ENCODE assay signal across 8 mouse cellular contexts in genomic region chr17:83545756-83546742, GRCm38 (mm10). TPM values are rescaled to one million over a fixed set of nuclear protein-coding genes. Genes with fewer than 3 reads are reported as not detected.
A peak's percentile ranks its signal among the peaks of the same experiment; 100 is the strongest.
DNase-seq lines count a peak whose midpoint lies in the region; ATAC-seq and TF ChIP-seq lines count a peak whose summit lies in the region.
"Had no signal": no experiment of that assay in that cellular context is flagged by ENCODE, and none has a peak within 500 bp of the region (broad histone marks: within the 10 kb centered on the region; RNA-seq: fewer than 3 reads in every experiment).

No protein-coding gene starts in this region.

- peak overlapping the region; percentile 51 for H3K4me3 ChIP-seq in lung, embryonic 16.5 days (ENCODE audit: low read length)
- H3K4me3 ChIP-seq in liver, postnatal 0 days (ENCODE audit: low read depth, low read length): peak overlapping the region; percentile 41
- peak overlapping the region; percentile 45 for H3K4me3 ChIP-seq in stomach, embryonic 16.5 days (replicated peaks; ENCODE audit: low read length)
- H3K4me3 ChIP-seq: megakaryocyte, embryonic 14.5 days had no signal

- no peak for ATAC-seq in lung, embryonic 16.5 days (ENCODE audit: low read depth)
- no peak for ATAC-seq in liver, postnatal 0 days
- ATAC-seq in stomach, embryonic 16.5 days (ENCODE audit: insufficient read depth, low FRiP score): no peak

- peak overlapping the region; percentile 61 for H3K9ac ChIP-seq in lung, embryonic 16.5 days (ENCODE audit: low read length)
- H3K9ac ChIP-seq in liver, postnatal 0 days (replicated peaks): peak overlapping the region; percentile 46
- H3K9ac ChIP-seq in stomach, embryonic 16.5 days (ENCODE audit: low read length): peak overlapping the region; percentile 49

- DNase-seq in lung, postnatal 14 days: no peak
- DNase-seq in embryo, embryonic 10.5 days (ENCODE audit: low spot score): peak; percentile 59
- peak; percentile 4 to 25 for DNase-seq in heart, postnatal 14 days
- peak; percentile 32 for DNase-seq in liver, postnatal 0 days
- DNase-seq in urinary bladder, postnatal 10 days (ENCODE audit: low spot score): no peak

- peak overlapping the region; percentile 62 for H3K4me2 ChIP-seq in lung, embryonic 16.5 days (ENCODE audit: low read depth, low read length)
- peak overlapping the region; percentile 61 for H3K4me2 ChIP-seq in liver, postnatal 0 days (ENCODE audit: low read depth, low read length)
- peak overlapping the region; percentile 53 for H3K4me2 ChIP-seq in stomach, embryonic 16.5 days (ENCODE audit: low read depth, low read length)

- TF ChIP-seq CTCF in liver, postnatal 0 days (IDR thresholded peaks at IDR 0.05; ENCODE audit: low read depth): no peak

- H3K27me3 ChIP-seq in lung, embryonic 16.5 days (ENCODE audit: control insufficient read depth, insufficient read depth, low read depth, low read length): peaks cover 11% of the 10 kb centered on the region
- peaks cover 6% of the 10 kb centered on the region; the same call in 1 of the 2 replicates for H3K27me3 ChIP-seq in liver, postnatal 0 days (ENCODE audit: insufficient read depth, low read length)
- peaks cover 9% of the 10 kb centered on the region; the same call in 1 of the 2 replicates for H3K27me3 ChIP-seq in stomach, embryonic 16.5 days (ENCODE audit: control insufficient read depth, insufficient read depth, low read length)

- 6% methylated on average over 35 of the region's 35 CpGs for WGBS in lung, embryonic 16.5 days
- 18% methylated on average over 35 of the region's 35 CpGs for WGBS in liver, postnatal 0 days (ENCODE audit: insufficient replicate concordance)
- WGBS in stomach, embryonic 16.5 days: 12% methylated on average over 35 of the region's 35 CpGs

- TF ChIP-seq EP300 in liver, postnatal 0 days (IDR thresholded peaks at IDR 0.05; ENCODE audit: low read depth): no peak

- H3K36me3 ChIP-seq in lung, embryonic 16.5 days (ENCODE audit: control insufficient read depth, insufficient read depth, low read length): no peaks in the 10 kb centered on the region
- H3K36me3 ChIP-seq in liver, postnatal 0 days (replicated peaks; ENCODE audit: insufficient read depth, low read length): no peaks in the 10 kb centered on the region
- H3K36me3 ChIP-seq in stomach, embryonic 16.5 days (ENCODE audit: control insufficient read depth, insufficient read depth, low read length): no peaks in the 10 kb centered on the region

- intact Hi-C loops in heart, postnatal 14 days (cut with DNase I): no loop called here

- no peaks in the 10 kb centered on the region for H3K9me3 ChIP-seq in lung, embryonic 16.5 days (ENCODE audit: control insufficient read depth, low read length)
- no peaks in the 10 kb centered on the region for H3K9me3 ChIP-seq in liver, postnatal 0 days (ENCODE audit: low read length)
- H3K9me3 ChIP-seq in stomach, embryonic 16.5 days (replicated peaks; ENCODE audit: control insufficient read depth, low read length): no peaks in the 10 kb centered on the region

- 0 out of 2 replicates have a peak, but pooled peaks cover 7% of the 10 kb centered on the region for H3K4me1 ChIP-seq in lung, embryonic 16.5 days (replicated peaks; ENCODE audit: control insufficient read depth, insufficient read depth, low read length)
- H3K4me1 ChIP-seq in liver, postnatal 0 days (ENCODE audit: insufficient read depth): peaks cover 9% of the 10 kb centered on the region
- H3K4me1 ChIP-seq in stomach, embryonic 16.5 days (ENCODE audit: control insufficient read depth, insufficient read depth, low read length): 0 out of 2 replicates have a peak, but pooled peaks cover 5% of the 10 kb centered on the region

- no peak overlapping the region for H3K27ac ChIP-seq in lung, embryonic 16.5 days (ENCODE audit: low read length)
- no peak overlapping the region for H3K27ac ChIP-seq in liver, postnatal 0 days (ENCODE audit: low read depth)
- H3K27ac ChIP-seq in stomach, embryonic 16.5 days (ENCODE audit: low read length): no peak overlapping the region

RNA-seq across cellular contexts. Expression of gene Cox7a2l, which starts 28.9 kb away (rescaled TPM):
- polyA plus RNA-seq in lung, embryonic 16.5 days (2015; fragmentation: Nextera tagmentation; extraction: Ambion mirVana): 180 and 187 TPM in 2 replicates
- total RNA-seq in heart, postnatal 14 days (2021): 100 to 1,000 TPM; 297 to 319 TPM
- 112 and 119 TPM in 2 replicates for polyA plus RNA-seq in liver, postnatal 0 days (2015; fragmentation: Nextera tagmentation; extraction: Ambion mirVana)
- polyA plus RNA-seq in stomach, embryonic 16.5 days (2015; fragmentation: Nextera tagmentation; extraction: Ambion mirVana): 162 and 166 TPM in 2 replicates

Comparison
In these comparisons a context has a peak if more than half of its experiments do, and no peak if none do; other contexts are left out.
1. DNase-seq: peak in embryo, embryonic 10.5 days (single experiment), heart, postnatal 14 days (2 of 2) and liver, postnatal 0 days (single experiment); none in lung, postnatal 14 days (single experiment) and urinary bladder, postnatal 10 days (single experiment).
2. Peak in every context shown above with its lines, with median percentiles within 50 percentile points of each other: H3K4me2 ChIP-seq, H3K4me3 ChIP-seq and H3K9ac ChIP-seq.